Mouse (Mus musculus): ENCODE data around the gene Slc9a3r1.

The Slc9a3r1 gene

DNA sequence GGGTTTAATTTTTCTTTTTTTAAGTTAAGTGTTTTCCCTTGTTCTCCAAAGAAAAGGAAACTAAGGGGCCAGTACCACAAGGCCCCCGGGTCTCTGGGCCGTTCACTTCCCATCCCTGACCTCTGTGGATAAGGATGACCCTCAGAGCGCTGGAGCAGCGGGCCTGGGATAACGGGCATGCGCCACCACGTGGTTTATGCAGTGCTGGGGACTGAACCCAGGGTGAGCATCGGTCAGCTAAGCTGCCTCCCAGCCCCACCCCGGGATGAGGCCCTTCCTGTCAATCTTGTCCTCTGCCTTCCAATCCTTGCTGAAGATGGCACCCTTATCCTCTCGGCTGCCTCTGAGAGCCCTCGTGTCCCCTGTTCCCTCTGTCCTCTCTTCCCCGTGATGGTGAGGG lies 64.5 kb downstream of the Slc9a3r1 start:
- DNase-seq = no peak

DNA sequence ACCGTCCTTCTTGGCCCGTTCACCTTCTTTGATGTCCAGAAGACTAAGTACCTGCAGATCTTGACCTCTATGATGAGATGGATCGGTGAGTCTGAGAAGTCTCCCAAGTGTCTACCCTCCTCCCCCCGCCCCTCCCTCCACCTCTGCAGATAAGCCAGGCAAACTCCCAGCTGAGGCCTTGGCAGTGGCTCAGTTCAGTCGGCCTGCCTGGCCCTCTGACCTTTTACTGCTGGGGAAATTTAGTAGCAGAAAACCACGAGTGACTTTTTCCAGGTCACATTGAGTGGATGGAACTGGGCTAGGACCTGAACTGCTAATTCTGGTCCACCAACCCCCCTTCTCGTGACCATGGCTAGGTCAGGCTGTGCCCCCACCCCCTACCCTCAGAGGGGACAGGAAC lies 65.3 kb downstream of the Slc9a3r1 start:
- DNase-seq = no peak

DNA sequence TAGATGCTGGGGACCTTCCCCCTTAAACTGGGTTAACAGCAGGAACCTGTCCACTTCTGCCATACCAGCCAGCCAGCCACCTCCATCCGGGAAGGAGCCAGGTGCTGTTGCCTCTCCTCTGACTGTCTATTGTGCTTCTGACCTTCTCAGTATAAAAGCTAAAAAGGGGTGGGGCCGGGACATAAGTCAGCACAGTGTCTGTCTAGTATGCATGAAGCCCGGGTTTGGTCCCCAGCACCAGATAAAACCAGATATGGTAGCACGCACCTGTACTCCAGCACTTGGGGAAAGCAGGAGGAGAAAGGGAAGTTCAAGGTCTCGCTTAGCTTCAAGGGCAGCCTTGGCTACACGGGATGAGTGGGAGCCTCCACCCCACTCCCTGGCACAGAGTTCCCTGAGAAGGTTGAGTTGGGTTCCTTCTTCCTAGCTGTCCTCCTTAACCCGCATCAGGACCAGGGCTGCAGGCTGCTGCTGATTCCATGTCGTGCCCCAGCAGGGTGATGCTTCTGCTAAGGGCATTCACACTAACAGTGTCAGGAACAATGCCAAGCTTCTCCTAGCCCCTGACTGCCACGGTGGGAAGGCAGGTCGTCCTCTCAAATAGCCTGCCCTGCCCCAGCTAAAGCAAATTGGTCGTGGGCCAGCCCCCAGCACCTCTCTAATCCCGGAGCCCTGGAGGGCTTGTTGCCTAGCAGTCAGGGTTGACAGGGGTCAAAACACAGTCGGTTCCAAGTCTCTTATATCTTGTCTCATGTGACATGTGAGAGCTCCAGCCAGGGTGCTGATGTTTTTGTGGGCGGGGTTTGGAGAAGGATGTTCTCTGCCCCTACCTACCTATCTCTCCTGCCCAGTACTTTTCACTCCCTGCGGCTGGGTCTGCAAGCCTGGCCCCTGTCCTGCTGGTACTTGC lies 66.1 kb downstream of the Slc9a3r1 start:
- DNase-seq = no peak

Measured in kidney, postnatal 10 days (tissue).